Mouse (Mus musculus): ENCODE data around the gene Asap3.
A peak's percentile ranks its signal among the peaks of the same experiment; 100 is the strongest.

The Asap3 gene

DNA sequence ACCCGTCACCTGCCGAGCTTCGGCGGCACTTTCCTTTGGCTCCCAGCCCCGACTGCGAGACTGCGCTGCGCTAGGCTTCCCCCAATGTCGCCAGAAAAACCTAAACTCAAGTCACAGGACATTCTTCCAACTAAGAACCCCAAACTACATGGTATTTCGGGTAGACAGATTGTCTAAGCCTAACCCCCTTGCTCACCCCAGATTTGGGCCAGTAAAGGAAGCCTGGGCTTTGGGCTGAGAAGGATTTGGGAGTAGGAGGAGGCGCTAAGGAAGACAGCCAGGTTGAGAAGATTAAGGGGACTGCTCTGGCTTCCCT lies 43.1 kb downstream of the Asap3 start:
- DNase-seq (ENCODE audit: low read depth, low spot score): no peak

DNA sequence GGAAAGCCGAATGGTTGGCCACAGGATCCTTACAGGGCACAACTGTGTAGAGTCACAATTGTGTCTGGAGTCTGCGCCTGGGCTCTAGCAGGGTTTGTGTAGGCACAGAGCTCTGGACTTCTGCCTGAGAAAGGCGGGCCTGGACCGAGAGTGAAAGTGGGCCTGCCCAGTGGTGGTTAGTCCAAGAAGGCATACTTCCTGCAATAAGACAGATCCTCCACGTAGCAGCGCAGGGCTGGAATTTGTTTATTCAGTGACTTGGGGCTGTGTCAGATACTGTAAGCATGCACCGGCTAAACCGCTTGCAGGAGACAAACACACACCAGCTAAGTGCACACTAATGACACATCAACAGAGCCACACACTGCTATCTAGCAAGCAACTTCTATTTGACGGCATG lies 43.6 kb downstream of the Asap3 start:
- DNase-seq (ENCODE audit: low read depth, low spot score): peak; percentile 34

GRCm38 (mm10) chr4:136255919-136256318 lies 49.8 kb downstream of the Asap3 start:
- DNase-seq (ENCODE audit: low read depth, low spot score): no peak

- no peak for DNase-seq (ENCODE audit: low read depth, low spot score)
These were observed 50.5 kb downstream of the Asap3 start for GRCm38 (mm10) chr4:136256696-136257095.

- no peak for DNase-seq (ENCODE audit: low read depth, low spot score)
These were observed 53.8 kb downstream of the Asap3 start for GRCm38 (mm10) chr4:136259916-136260315.

DNA sequence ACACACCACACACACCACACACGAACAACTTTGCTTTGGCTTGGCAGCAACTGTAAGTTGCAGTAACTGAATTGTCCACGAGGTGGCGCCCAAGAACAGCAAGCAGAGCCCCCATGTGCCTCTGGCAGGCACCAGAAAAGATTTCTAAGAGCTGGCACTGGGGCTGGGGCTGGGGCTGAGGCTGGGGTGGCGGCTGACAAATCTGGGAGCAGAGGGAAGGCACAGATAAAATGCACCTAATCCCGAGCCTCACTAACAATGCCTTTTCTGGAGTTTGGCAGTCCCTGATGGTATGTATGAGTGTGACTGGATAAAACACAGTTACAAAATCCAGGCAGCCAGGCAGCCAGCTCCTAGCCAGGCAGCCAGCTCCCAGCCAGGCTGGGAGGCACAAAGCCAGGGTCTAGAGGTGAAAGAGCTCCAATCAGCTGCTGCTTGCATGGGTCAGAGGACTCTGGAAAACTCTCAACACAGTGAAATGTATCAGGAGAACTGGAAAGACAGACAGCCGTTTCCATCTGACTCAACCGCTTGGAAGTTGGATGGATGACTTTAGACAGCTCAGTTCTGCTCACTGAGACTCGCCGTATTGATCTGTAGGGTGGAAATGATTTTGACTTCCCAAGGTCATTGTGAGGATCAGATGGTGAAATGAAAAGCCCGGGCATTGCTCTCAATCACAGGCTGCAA lies 54.5 kb downstream of the Asap3 start:
- DNase-seq (ENCODE audit: low read depth, low spot score): peak; percentile 87

GRCm38 (mm10) chr4:136261912-136262311 lies 55.7 kb downstream of the Asap3 start:
- no peak for DNase-seq (ENCODE audit: low read depth, low spot score)

DNA sequence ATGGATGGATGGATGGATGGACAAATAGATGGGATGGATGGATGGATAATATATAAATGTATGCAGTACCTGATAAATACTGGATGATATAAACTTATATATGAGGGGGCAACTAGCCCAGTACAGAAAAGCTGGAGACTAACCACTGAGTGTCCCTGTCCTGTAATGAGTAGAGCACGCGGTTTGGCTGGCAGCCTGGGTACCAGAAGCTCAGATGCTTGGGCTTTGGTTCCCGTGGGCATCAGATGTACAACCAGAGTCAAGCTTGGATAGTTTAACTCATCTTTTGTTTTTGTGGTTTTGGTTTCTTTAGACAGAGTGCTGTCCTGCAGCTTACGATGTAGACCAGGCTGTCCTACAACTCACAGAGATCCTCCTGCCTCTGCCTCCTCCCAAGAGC lies 57.4 kb downstream of the Asap3 start:
- DNase-seq (ENCODE audit: low read depth, low spot score): no peak

GRCm38 (mm10) chr4:136266716-136267343 lies 60.7 kb downstream of the Asap3 start:
- no peak for DNase-seq (ENCODE audit: low read depth, low spot score)

DNA sequence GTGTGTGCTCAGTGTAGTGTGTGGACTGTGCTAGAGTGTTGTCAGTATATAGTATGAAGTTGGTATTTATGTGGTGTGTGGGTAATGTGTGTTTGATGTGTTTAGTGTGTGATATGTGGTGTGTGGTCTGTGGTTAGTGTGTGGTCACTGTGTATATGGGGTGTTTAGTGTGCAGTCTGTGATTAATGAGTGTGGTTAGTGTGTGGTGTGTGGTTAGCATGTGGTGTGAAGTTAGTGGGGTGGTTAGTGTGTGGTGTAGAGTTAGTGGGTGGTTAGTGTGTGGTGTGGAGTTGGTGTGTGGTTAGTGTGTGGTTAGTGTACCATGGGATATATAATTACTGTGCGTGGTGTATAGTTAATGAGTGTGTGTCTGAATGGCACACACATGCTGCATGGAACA lies 62.7 kb downstream of the Asap3 start:
- no peak for DNase-seq (ENCODE audit: low read depth, low spot score)

DNA sequence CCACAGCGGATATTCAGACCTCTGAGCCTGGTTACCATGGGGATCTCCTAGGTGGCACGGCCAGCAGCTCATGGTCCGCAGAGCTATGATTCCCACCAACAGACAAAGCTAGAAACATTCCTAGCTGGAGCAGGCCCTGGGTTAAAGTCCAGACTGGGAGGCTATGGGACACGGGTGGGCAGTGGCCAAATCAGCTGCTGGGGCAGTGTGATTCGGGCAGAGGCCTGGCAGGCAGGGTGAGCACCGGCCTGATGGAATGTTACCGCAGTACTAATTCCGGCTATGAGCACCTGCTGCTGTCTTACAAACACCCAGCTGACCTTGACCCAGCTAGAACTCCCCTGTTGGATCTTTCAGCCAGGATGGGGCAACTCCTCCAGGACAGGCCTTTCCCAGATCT lies 64.5 kb downstream of the Asap3 start:
- DNase-seq (ENCODE audit: low read depth, low spot score): no peak

DNA sequence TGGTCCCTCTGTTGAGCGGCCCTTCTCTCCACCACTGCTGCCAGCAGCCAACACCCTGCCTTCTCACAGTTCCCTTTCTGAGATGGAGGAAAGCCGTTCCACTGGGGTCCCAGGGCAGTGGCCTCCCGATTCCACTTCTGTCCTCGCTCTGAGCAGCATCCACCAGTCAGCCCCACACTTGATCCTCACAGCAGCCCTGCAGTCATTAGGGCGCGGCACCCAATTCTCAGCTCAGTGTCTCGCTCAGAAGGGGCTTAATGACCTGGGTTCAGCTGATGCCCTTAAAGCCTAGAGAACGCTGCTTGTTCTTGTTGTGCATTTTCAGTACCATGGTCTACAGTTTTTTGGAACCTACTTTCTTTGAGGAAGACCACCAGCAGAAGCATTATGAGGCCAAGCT lies 74.9 kb downstream of the Asap3 start:
- DNase-seq (ENCODE audit: low read depth, low spot score): no peak

DNA sequence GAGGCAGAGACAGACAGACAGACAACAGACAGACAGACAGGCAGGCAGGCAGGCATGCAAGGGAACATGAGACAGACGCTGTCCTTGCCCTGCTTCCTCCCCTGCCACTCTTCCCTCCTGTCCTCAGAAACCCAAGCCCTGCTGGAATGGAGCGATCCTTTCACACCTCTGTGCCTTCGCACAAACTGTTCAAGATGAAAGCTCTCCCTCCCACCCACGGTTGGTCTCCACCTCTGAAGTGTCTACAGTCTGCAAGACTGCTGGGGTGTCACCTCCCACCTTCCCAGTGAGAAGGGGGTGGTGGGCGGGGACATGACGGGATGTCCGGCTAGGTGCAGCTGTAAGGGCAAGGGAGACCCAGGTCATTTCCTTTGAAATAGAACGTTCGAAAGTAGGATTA lies 75.4 kb downstream of the Asap3 start:
- DNase-seq (ENCODE audit: low read depth, low spot score): peak; percentile 84

GRCm38 (mm10) chr4:136282621-136283480 lies 76.7 kb downstream of the Asap3 start:
- DNase-seq (ENCODE audit: low read depth, low spot score): no peak

GRCm38 (mm10) chr4:136283783-136284182 lies 77.6 kb downstream of the Asap3 start:
- peak; percentile 81 for DNase-seq (ENCODE audit: low read depth, low spot score)

DNA sequence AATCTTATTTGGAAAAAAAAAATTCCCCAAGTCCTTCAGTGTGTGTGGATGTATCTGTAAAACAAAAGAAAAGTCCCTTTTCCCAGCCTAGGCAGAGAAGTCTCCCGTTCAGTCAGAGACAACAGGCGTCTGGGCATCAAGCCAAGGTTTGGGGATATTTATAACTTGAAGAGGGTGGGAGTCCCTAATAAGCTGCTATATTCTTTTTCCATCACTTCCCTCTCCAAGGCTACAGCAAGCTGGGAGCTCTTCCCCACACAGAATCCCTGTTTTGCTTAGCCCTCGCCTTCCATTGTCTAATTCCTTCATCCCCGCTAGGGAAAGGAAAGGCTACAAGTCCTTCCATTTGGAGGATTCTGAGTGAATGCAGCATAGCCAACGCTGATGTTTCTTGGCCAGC lies 78.3 kb downstream of the Asap3 start, which contains the start of gene Zfp46:
Zfp46 (plus strand) TSS at position 229 of the 400 bp plus-strand sequence.
- peak; percentile 95 for DNase-seq (ENCODE audit: low read depth, low spot score)

GRCm38 (mm10) chr4:136284891-136285290 lies 78.7 kb downstream of the Asap3 start:
- no peak for DNase-seq (ENCODE audit: low read depth, low spot score)

DNA sequence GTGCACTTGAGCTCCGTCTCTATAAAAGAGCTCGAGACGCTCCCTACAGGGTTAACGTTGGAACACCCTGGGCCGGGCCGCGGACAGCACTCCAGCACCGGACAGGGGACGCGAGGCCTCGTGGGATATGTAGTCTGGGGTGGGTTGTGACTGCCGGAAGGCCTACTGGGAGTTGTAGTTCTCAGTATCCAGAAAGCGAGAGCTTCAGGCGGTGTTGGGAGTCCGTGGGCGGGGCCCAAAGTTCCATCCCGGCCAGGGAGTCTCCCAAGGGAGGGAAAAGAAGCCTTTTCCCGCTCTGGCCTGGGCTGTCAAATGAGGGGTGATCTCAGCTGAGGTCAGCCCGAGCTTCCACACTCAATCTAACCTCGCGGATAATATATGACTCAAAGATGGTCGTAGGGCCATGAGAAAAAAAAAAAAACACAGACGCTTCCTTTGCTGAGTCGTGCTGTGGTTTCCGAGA lies 79.2 kb downstream of the Asap3 start:
- DNase-seq (ENCODE audit: low read depth, low spot score): peak; percentile 99

DNA sequence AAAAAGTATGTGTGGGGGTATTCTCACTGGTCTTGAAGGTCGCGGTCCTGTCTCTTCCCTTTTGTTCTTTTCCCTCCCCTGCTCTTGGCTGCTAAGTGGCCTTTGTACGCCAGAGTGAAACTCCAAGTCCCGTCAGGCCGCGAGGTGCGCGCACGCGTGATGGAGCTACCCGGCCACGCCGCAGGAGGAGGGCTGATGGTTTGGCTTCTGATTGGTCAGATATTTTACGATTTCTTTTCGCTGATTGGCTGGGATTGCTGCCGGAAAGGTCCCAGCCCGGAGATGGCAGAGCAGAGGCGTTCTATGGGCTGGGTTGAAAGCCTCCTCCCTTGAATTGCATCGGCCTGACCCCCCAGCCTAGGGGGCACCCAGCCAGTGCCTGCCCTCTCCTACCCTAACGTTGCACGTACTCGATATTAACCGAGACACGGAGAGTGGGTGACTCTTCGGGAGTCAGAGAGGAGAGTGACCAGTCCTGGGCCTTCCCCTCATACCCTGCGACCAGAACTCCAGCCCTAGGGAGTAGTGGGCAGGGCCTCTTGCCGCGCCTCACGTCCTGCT lies 79.7 kb downstream of the Asap3 start:
- DNase-seq (ENCODE audit: low read depth, low spot score): peak; percentile 99

DNA sequence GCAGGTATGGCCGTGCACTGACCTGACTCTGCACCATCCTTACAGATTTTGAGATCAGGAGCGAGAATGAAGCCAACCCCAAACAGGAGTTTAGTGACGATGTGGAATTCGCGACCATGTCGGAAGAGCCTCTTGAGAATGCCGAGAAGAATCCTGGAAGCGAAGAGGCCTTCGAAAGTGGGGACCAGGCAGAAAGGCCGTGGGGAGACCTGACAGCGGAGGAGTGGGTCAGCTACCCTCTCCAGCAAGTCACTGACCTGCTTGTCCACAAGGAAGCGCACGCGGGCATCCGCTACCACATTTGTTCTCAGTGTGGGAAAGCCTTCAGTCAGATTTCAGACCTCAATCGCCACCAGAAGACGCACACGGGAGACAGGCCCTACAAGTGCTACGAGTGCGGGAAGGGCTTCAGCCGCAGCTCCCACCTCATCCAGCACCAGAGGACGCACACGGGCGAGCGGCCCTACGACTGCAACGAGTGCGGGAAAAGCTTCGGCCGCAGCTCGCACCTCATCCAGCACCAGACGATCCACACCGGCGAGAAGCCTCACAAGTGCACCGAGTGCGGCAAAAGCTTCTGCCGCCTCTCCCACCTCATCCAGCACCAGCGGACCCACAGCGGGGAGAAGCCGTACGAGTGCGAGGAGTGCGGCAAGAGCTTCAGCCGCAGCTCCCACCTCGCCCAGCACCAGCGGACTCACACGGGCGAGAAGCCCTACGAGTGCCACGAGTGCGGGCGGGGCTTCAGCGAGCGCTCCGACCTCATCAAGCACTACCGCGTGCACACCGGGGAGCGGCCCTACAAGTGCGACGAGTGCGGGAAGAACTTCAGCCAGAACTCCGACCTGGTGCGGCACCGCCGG lies 84.0 kb downstream of the Asap3 start:
- no peak for DNase-seq (ENCODE audit: low read depth, low spot score)
